Mouse (Mus musculus) spleen, adult 2 months (tissue): ENCODE measurements around the gene Serinc5. TPM values are rescaled to one million over a fixed set of nuclear protein-coding genes. Genes with fewer than 3 reads are reported as not detected.

Experiments used
- DNase-seq, 2 experiments: peaks; one replicate each; pipeline versions ENCODE4 v3.0.0 to v3.0.0-alpha.2; 2012 to 2021; ENCODE audit warnings: low spot score in 2 of 2, low read depth in 1 of 2
- H3K27ac ChIP-seq: fragments of 200-500 bp; 2 replicates; pipeline ENCODE4 v1.5.1; 2012; ENCODE audit warnings: low read length, inconsistent platforms; ENCODE audit not compliant: insufficient read depth
- H3K27me3 ChIP-seq: fragments of 200-500 bp; 2 replicates; pipeline ENCODE4 v1.6.1; 2012; ENCODE audit warnings: mild to moderate bottlenecking, moderate library complexity, low read length, inconsistent platforms; ENCODE audit not compliant: control insufficient read depth, insufficient read depth
- H3K36me3 ChIP-seq: fragments of 200-500 bp; 2 replicates; pipeline ENCODE4 v1.6.1; 2012; ENCODE audit warnings: mild to moderate bottlenecking, low read length, inconsistent platforms; ENCODE audit not compliant: control insufficient read depth, insufficient read depth
- H3K4me1 ChIP-seq: fragments of 200-500 bp; 2 replicates; pipeline ENCODE4 v1.6.1; 2011; ENCODE audit warnings: inconsistent platforms; ENCODE audit not compliant: control insufficient read depth, insufficient read depth, insufficient read length
- H3K4me3 ChIP-seq: fragments of 200-500 bp; 2 replicates; pipeline ENCODE4 v1.5.1; 2011; ENCODE audit warnings: mild to moderate bottlenecking, inconsistent platforms; ENCODE audit not compliant: insufficient read depth, insufficient read length; ENCODE audit errors: extremely low read depth
- CTCF ChIP-seq: fragments of 200-500 bp; IDR thresholded peaks from 2 replicates; pipeline ENCODE4 v1.5.1; 2011; ENCODE audit warnings: mild to moderate bottlenecking, inconsistent platforms; ENCODE audit not compliant: insufficient read depth, insufficient read length, insufficient replicate concordance; ENCODE audit errors: extremely low read depth
- POLR2A ChIP-seq: fragments of 200-500 bp; IDR thresholded peaks from 2 replicates; pipeline ENCODE4 v1.6.1; 2011; ENCODE audit warnings: low read depth, low read length, inconsistent platforms
- WGBS: fragments of 180-500 bp; shearing (Covaris S2); methylation state at CpG from one replicate; pipeline ENCODE4 v1.1.7; 2018; 5-methylcytosine and 5-hydroxymethylcytosine counted together
- polyA plus RNA-seq: library from polyadenylated mRNA; depleted of rRNA; stranded (reverse); fragments of >200 nt; gene quantifications from 2 replicates; pipeline ENCODE4 v1.2.3, GENCODE M21; 2012

The Serinc5 gene
- polyA plus RNA-seq, 1 experiment: 16.4 TPM

DNA sequence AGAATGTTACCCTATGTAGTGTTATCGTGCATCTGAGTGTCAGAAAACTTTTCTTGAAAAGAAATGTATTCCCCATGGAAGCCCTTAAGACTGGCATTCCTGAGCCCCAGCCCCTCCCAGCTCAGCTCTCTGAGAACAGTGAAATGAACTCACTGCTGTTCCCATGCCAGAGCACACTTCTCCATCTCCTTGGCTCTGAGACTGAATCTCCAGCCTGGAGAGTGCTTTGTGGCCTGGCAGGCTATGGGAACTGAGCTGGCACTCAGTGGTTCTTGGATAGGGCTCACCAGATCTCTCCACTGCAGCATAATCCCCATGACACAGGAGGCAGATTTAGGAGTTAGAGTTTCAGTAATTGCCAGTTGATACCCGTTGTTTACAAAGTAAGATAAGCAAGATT lies 36.8 kb downstream of the Serinc5 start:
- no peaks in the 10 kb centered on the region for H3K27me3 ChIP-seq
- WGBS: 97% methylated on average over 2 of the region's 2 CpGs
- no peak overlapping the region for H3K4me3 ChIP-seq
- no peak overlapping the region for H3K27ac ChIP-seq
- no peaks in the 10 kb centered on the region for H3K4me1 ChIP-seq
- H3K36me3 ChIP-seq: no peaks in the 10 kb centered on the region
- no peak for DNase-seq
- TF ChIP-seq CTCF (no peak), POLR2A (no peak)

DNA sequence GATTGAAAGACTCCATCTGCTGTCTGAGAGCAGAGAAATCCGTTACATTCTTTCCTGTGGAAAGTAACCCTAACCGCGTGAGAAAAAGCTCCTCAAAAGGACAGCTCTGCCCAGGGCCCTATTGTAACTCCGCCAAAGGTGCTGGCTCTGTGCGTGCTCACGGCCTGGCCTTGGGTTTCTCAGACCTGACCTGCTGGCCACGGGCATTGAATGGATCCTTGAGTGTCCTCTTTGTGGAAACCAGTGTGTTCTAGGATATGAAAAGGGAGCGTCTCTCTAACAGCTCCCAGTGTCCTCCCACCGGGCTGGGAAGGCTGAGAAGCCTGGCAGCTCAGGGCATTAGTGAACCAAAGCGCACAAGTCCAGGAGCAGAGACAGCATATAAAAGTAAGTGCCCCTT lies 38.2 kb downstream of the Serinc5 start:
- Histone ChIP-seq H3K4me3 (no peak overlapping the region), H3K36me3 (no peaks in the 10 kb centered on the region), H3K27me3 (no peaks in the 10 kb centered on the region), H3K27ac (no peak overlapping the region), H3K4me1 (0 out of 2 replicates have a peak, but pooled peaks cover 2% of the 10 kb centered on the region)
- TF ChIP-seq POLR2A (no peak), CTCF (no peak)
- 94% methylated on average over 10 of the region's 10 CpGs for WGBS
- no peak for DNase-seq

DNA sequence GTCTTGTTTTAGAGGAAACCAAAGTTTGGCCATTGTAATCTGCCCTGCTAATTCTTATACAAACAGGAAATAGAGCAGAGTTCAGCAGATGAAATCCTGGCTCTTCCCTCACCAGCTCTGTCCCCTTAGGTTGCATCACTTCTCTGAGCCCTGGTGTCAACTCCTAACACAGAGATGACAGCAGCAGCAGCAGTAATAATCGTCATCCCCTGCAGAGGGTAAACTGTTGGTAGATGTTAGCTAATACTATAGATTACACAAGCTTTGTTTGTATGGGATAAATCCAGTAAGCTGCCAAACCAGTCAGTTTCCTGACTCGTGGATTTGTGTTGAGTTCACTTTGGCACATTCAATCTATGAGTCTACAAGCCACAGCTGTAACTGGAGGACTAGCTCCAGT lies 40.1 kb downstream of the Serinc5 start:
- Histone ChIP-seq H3K27ac (no peak overlapping the region), H3K4me1 (0 out of 2 replicates have a peak, but pooled peaks cover 2% of the 10 kb centered on the region), H3K4me3 (no peak overlapping the region), H3K36me3 (no peaks in the 10 kb centered on the region), H3K27me3 (no peaks in the 10 kb centered on the region)
- TF ChIP-seq CTCF: no peak
- WGBS: 76% methylated on average over 2 of the region's 2 CpGs
- no peak for DNase-seq

DNA sequence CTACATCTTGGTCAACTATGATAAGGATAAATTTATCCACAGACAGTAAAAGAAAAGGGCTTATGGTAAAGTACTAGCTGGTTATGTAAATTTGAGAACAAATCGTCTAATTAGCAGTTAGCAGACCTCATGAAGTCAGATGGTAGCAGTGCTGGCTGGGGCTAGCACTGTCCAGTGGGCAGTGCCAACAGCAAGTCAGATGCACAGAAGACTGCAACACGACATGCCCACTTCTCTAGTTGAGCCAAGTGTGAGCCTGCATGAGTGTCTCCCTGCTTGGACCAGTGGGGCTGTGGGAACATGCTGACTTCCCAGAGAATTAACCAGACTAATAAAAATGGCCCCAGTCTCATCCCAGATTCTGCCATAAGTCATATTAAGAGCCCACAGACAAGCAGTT lies 41.6 kb downstream of the Serinc5 start:
- Histone ChIP-seq H3K4me1 (0 out of 2 replicates have a peak, but pooled peaks cover 2% of the 10 kb centered on the region), H3K4me3 (no peak overlapping the region), H3K36me3 (no peaks in the 10 kb centered on the region), H3K27ac (no peak overlapping the region), H3K27me3 (no peaks in the 10 kb centered on the region)
- 90% methylated on average over 2 of the region's 2 CpGs for WGBS
- no peak for DNase-seq
- TF ChIP-seq CTCF: no peak
- TF ChIP-seq POLR2A: no peak

DNA sequence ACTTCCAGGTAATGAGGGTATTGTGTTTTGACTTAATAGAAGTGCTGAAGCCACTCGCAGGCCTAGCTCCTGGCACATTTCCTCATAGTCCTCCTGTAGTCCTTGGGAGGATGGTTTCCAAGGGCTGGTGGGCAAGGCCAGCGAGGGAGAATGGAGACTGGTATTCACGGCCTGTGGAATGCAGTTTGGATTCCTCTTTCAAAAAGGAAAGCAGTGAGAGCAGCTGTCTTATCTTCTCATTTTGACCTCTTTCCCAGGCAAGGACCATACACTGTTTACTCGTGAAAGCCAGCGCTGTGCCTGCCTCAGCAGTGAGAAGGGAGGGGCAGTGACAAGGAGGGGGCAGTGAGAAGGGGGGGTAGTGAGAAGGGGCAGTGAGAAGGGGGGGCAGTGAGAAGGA lies 42.4 kb downstream of the Serinc5 start:
- H3K27ac ChIP-seq: no peak overlapping the region
- H3K4me1 ChIP-seq: 0 out of 2 replicates have a peak, but pooled peaks cover 2% of the 10 kb centered on the region
- no peak for TF ChIP-seq POLR2A
- H3K36me3 ChIP-seq: no peaks in the 10 kb centered on the region
- no peaks in the 10 kb centered on the region for H3K27me3 ChIP-seq
- WGBS: 76% methylated on average over 5 of the region's 5 CpGs
- H3K4me3 ChIP-seq: no peak overlapping the region
- no peak for DNase-seq

DNA sequence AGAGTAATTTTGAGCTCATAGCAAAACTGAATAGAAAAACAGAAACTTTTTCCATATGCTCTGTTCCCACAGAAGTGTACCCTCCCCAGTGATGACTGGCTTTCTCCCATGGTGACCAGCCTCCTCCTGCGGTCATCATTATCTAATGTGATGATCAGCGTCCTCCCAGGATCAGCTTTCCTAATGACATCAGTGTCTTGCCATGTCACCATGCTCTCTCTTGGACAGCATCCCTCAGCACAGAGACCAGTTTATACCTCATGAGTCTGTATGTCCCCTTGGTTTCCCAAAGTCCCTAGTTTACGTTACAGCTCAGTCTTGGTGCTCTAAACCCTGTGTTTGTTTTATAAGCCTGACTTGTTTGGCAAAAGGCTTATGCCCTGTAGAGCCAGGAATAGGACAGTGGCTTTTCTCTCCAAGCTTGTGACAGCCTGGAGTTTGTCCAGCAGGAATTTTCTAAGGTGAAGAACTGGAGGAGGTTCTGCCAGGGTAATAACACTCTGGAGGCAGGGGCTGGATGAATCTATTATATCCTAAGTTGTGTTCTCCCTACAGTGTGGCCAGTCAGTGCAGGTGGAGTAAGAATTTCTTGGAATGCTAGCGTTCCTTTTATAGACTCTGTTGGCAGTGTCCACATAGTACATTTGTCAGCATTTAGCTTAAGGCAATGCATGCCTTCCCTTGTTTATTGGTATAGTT lies 46.1 kb downstream of the Serinc5 start:
- 93% methylated on average over 4 of the region's 4 CpGs for WGBS
- no peak overlapping the region for H3K4me3 ChIP-seq
- no peaks in the 10 kb centered on the region for H3K27me3 ChIP-seq
- H3K4me1 ChIP-seq: 0 out of 2 replicates have a peak, but pooled peaks cover 2% of the 10 kb centered on the region
- TF ChIP-seq CTCF: no peak
- TF ChIP-seq POLR2A: no peak
- H3K27ac ChIP-seq: no peak overlapping the region
- no peak for DNase-seq
- peaks cover 3% of the 10 kb centered on the region; the same call in 1 of the 2 replicates for H3K36me3 ChIP-seq

DNA sequence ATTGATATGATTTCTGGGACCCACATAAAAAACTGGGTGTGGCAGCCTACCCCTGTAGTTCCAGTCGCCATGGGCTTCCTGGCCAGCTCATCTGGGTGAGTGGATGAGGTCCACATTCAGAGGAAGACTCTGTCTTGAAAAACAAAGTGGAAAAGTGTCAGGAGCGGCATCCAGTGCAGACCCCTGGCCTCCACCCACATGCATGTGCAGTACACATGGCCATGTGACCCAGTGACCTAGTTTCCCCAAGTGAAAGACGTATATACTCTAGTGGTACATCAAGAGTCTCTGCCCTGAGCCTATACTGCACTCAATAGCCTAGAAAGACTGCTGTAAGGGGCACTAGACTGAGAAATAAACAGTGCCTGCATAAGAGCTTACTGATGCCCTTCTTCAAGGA lies 48.7 kb downstream of the Serinc5 start:
- TF ChIP-seq CTCF (no peak), POLR2A (no peak)
- Histone ChIP-seq H3K4me3 (no peak overlapping the region), H3K27me3 (no peaks in the 10 kb centered on the region), H3K27ac (no peak overlapping the region), H3K36me3 (peaks cover 3% of the 10 kb centered on the region; the same call in 1 of the 2 replicates), H3K4me1 (no peaks in the 10 kb centered on the region)
- WGBS: 83% methylated on average over 3 of the region's 3 CpGs
- DNase-seq: no peak
